Mouse (Mus musculus) heart, postnatal 36 days (tissue): ENCODE data around the gene Olfr1510. TPM values are rescaled to one million over a fixed set of nuclear protein-coding genes. Genes with fewer than 3 reads are reported as not detected.
"Not testable (repeated sequence)": the region's sequence is repeated elsewhere in the genome, so short reads cannot be mapped to it uniquely, and the experiment has no call there.

Source experiments
- DNase-seq, 2 experiments: peaks; one replicate each; pipeline ENCODE4 v3.0.0; 2021 to 2022
- intact Hi-C: fragments of 180-260 bp; cut with DNase I; formaldehyde crosslinking; loops from one replicate; pipeline ENCODE4 v1.15.1; 2025
- total RNA-seq, 2 experiments: library from RNA; stranded (reverse); gene quantifications; 2 replicates each; pipeline ENCODE4 v1.2.3; 2021

Gene Olfr1510
- total RNA-seq = not detected

GRCm38 (mm10) chr14:52414273-52414672, at the start of gene Olfr1510:
Olfr1510 (minus strand) TSS chr14:52414373.
- DNase-seq = no peak
- intact Hi-C loops = no loop called here

GRCm38 (mm10) chr14:52461928-52462327, 47.8 kb upstream of the Olfr1510 start:
- intact Hi-C loops = no loop called here
- no peak for DNase-seq

GRCm38 (mm10) chr14:52451138-52451537, 37.0 kb upstream of the Olfr1510 start:
- no peak for DNase-seq
- intact Hi-C loops = no loop called here

- intact Hi-C loops = no loop called here
- no peak for DNase-seq
Measured at GRCm38 (mm10) chr14:52442690-52443089, 28.5 kb upstream of the Olfr1510 start, which contains the start of gene Olfr1509. Olfr1509 (plus strand) TSS chr14:52442990.

- intact Hi-C loops = no loop called here
- DNase-seq = no peak
Measured at GRCm38 (mm10) chr14:52427686-52428085, 13.5 kb upstream of the Olfr1510 start.

GRCm38 (mm10) chr14:52410142-52410919, 3.8 kb downstream of the Olfr1510 start:
- DNase-seq, intact Hi-C loops: not testable (repeated sequence)

- intact Hi-C loops = no loop called here
- no peak for DNase-seq
Measured at GRCm38 (mm10) chr14:52397279-52397678, 16.9 kb downstream of the Olfr1510 start, which contains the start of gene Olfr1511. Olfr1511 (minus strand) TSS chr14:52397379.

GRCm38 (mm10) chr14:52390084-52390848, 23.9 kb downstream of the Olfr1510 start:
- intact Hi-C loops, DNase-seq: not testable (repeated sequence)

GRCm38 (mm10) chr14:52379068-52379467, 35.1 kb downstream of the Olfr1510 start, which contains the start of gene Olfr1512:
Olfr1512 (minus strand) TSS chr14:52379168.
- no peak for DNase-seq
- intact Hi-C loops = loop anchor here (2.0 kb wide), 1 partner anchor 22 kb away; the partner anchor contains the start of gene Olfr1513

GRCm38 (mm10) chr14:52368741-52369140, 45.4 kb downstream of the Olfr1510 start:
- intact Hi-C loops = no loop called here
- DNase-seq = no peak

Other genes starting within 250 kb of the Olfr1510 start
- gene Supt16, start 217.0 kb downstream of the Olfr1510 start, total RNA-seq = 10 to 100 TPM; 21.7 to 25.5 TPM
- 10 to 100 TPM; 38.6 to 43.2 TPM for gene Chd8, start 156.6 kb downstream of the Olfr1510 start, total RNA-seq
- 10 to 100 TPM; 35.7 to 38.8 TPM for gene Tox4, start 135.2 kb downstream of the Olfr1510 start, total RNA-seq
- 1 to 10 TPM; 4.1 to 7.2 TPM for gene Rab2b, start 134.8 kb downstream of the Olfr1510 start, total RNA-seq
- gene Mettl3, start 109.2 kb downstream of the Olfr1510 start, total RNA-seq = 10 to 100 TPM; 16.5 to 18.1 TPM
- gene Sall2, start 85.6 kb downstream of the Olfr1510 start, total RNA-seq = 1 to 10 TPM; 2.0 to 2.4 TPM
- not detected for gene Olfr1513, start 58.0 kb downstream of the Olfr1510 start, total RNA-seq
- not detected for gene Olfr1512, start 35.2 kb downstream of the Olfr1510 start, total RNA-seq
- not detected for gene Olfr1511, start 17.0 kb downstream of the Olfr1510 start, total RNA-seq
- not detected for gene Olfr1509, start 28.6 kb upstream of the Olfr1510 start, total RNA-seq
- not detected for gene Olfr1508, start 53.1 kb upstream of the Olfr1510 start, total RNA-seq
- not detected for gene Olfr1507, start 81.4 kb upstream of the Olfr1510 start, total RNA-seq